9 mouse cellular contexts compared by ENCODE assay signal in genomic region chr14:52010446-52011111, GRCm38 (mm10). TPM values are rescaled to one million over a fixed set of nuclear protein-coding genes. Genes with fewer than 3 reads are reported as not detected.
DNase-seq lines count a peak whose midpoint lies in the region; ATAC-seq and TF ChIP-seq lines count a peak whose summit lies in the region.
"Had no signal": no experiment of that assay in that cellular context is flagged by ENCODE, and none has a peak within 500 bp of the region (broad histone marks: within the 10 kb centered on the region; RNA-seq: fewer than 3 reads in every experiment).

No protein-coding gene starts in this region.

- no peak for DNase-seq in liver, postnatal 0 days
- DNase-seq in cerebellum, adult 9-11 months, result peak; percentile 82
- DNase-seq in kidney, postnatal 36 days, result peak; percentile 87
- DNase-seq in retina, postnatal 7 days (ENCODE audit: low read depth, low spot score), result peak; percentile 73
- no peak for DNase-seq in adrenal gland, adult 8-10 months
- DNase-seq in ovary, postnatal 14 days (ENCODE audit: low spot score), result no peak

- no peak overlapping the region for H3K27ac ChIP-seq in liver, embryonic 12.5 days
- no peak overlapping the region for H3K27ac ChIP-seq in liver, postnatal 0 days (ENCODE audit: low read depth)
- peak overlapping the region; percentile 49 for H3K27ac ChIP-seq in heart, embryonic 16.5 days (ENCODE audit: low read length)

- ATAC-seq in liver, embryonic 12.5 days, result no peak
- ATAC-seq in liver, postnatal 0 days, result no peak
- no peak for ATAC-seq in heart, embryonic 16.5 days (replicated peaks; ENCODE audit: extremely low read depth, insufficient read depth, low FRiP score)

- peaks cover 14% of the 10 kb centered on the region; the same call in 1 of the 2 replicates for H3K27me3 ChIP-seq in liver, embryonic 12.5 days (replicated peaks)
- H3K27me3 ChIP-seq in liver, postnatal 0 days (ENCODE audit: insufficient read depth, low read length), result no peaks in the 10 kb centered on the region
- no peaks in the 10 kb centered on the region for H3K27me3 ChIP-seq in heart, embryonic 16.5 days (ENCODE audit: control insufficient read depth, insufficient read depth, low read length)

- no peak for TF ChIP-seq EP300 in liver, postnatal 0 days (IDR thresholded peaks at IDR 0.05; ENCODE audit: low read depth)

- no peaks in the 10 kb centered on the region for H3K9me3 ChIP-seq in liver, embryonic 12.5 days (replicated peaks)
- no peaks in the 10 kb centered on the region for H3K9me3 ChIP-seq in liver, postnatal 0 days (ENCODE audit: low read length)
- H3K9me3 ChIP-seq in heart, embryonic 16.5 days (replicated peaks; ENCODE audit: control insufficient read depth, low read length), result no peaks in the 10 kb centered on the region

- H3K36me3 ChIP-seq in liver, embryonic 12.5 days, result peaks cover 36% of the 10 kb centered on the region
- peaks cover 27% of the 10 kb centered on the region for H3K36me3 ChIP-seq in liver, postnatal 0 days (replicated peaks; ENCODE audit: insufficient read depth, low read length)
- peaks cover 28% of the 10 kb centered on the region for H3K36me3 ChIP-seq in heart, embryonic 16.5 days (ENCODE audit: control insufficient read depth, insufficient read depth)

- H3K9ac ChIP-seq in liver, embryonic 12.5 days, result no peak overlapping the region
- H3K9ac ChIP-seq in liver, postnatal 0 days (replicated peaks), result no peak overlapping the region
- H3K9ac ChIP-seq in heart, embryonic 16.5 days (ENCODE audit: low read length), result peak overlapping the region; percentile 30

- H3K4me1 ChIP-seq in liver, embryonic 12.5 days, result peaks cover 50% of the 10 kb centered on the region
- peaks cover 14% of the 10 kb centered on the region for H3K4me1 ChIP-seq in liver, postnatal 0 days (ENCODE audit: insufficient read depth)
- H3K4me1 ChIP-seq in heart, embryonic 16.5 days (ENCODE audit: control insufficient read depth, insufficient read depth, low read length), result peaks cover 49% of the 10 kb centered on the region

- no peak for TF ChIP-seq CTCF in liver, postnatal 0 days (IDR thresholded peaks at IDR 0.05; ENCODE audit: low read depth)

- H3K4me3 ChIP-seq in liver, embryonic 12.5 days, result no peak overlapping the region
- H3K4me3 ChIP-seq in liver, postnatal 0 days (ENCODE audit: low read depth, low read length), result no peak overlapping the region
- peak overlapping the region; percentile 7; the same call in 1 of the 2 replicates for H3K4me3 ChIP-seq in heart, embryonic 16.5 days (ENCODE audit: low read length)

- WGBS in liver, embryonic 12.5 days (ENCODE audit: insufficient replicate concordance), result 37% methylated on average over 9 of the region's 9 CpGs
- 47% methylated on average over 9 of the region's 9 CpGs for WGBS in liver, postnatal 0 days (ENCODE audit: insufficient replicate concordance)
- WGBS in heart, embryonic 16.5 days, result 12% methylated on average over 9 of the region's 9 CpGs

- H3K4me2 ChIP-seq in liver, embryonic 12.5 days, result peak overlapping the region; percentile 10; the same call in 1 of the 2 replicates
- no peak overlapping the region for H3K4me2 ChIP-seq in liver, postnatal 0 days (ENCODE audit: low read depth, low read length)
- peak overlapping the region; percentile 38 for H3K4me2 ChIP-seq in heart, embryonic 16.5 days (ENCODE audit: low read depth, low read length)

RNA-seq across cellular contexts. Expression of gene Tmem253, which starts 4.9 kb away (rescaled TPM):
- 0.32 and 0.39 TPM in 2 replicates for polyA plus RNA-seq in liver, embryonic 12.5 days (2016; fragmentation: Nextera tagmentation; extraction: Ambion mirVana)
- 0.23 and 0.31 TPM in 2 replicates for polyA plus RNA-seq in liver, postnatal 0 days (2015; fragmentation: Nextera tagmentation; extraction: Ambion mirVana)
- 0.67 and 1.3 TPM in 2 replicates for polyA plus RNA-seq in heart, embryonic 16.5 days (2015; fragmentation: Nextera tagmentation; extraction: Ambion mirVana)
- 1 to 10 TPM; 1.1 to 2.2 (median 1.6) TPM for total RNA-seq in adrenal gland, adult 8-10 months (2022)

RNA-seq across cellular contexts. Expression of gene Zfp219, which starts 10.0 kb away (rescaled TPM):
- 15.3 and 15.8 TPM in 2 replicates for polyA plus RNA-seq in liver, embryonic 12.5 days (2016; fragmentation: Nextera tagmentation; extraction: Ambion mirVana)
- 8.8 and 9.0 TPM in 2 replicates for polyA plus RNA-seq in liver, postnatal 0 days (2015; fragmentation: Nextera tagmentation; extraction: Ambion mirVana)
- 18.7 and 19.7 TPM in 2 replicates for polyA plus RNA-seq in heart, embryonic 16.5 days (2015; fragmentation: Nextera tagmentation; extraction: Ambion mirVana)
- total RNA-seq in adrenal gland, adult 8-10 months (2022), result 10 to 100 TPM; 52.7 to 86.6 (median 71.6) TPM

RNA-seq across cellular contexts. Expression of gene Arhgef40, which starts 26.1 kb away (rescaled TPM):
- 34.8 and 40.1 TPM in 2 replicates for polyA plus RNA-seq in liver, embryonic 12.5 days (2016; fragmentation: Nextera tagmentation; extraction: Ambion mirVana)
- polyA plus RNA-seq in liver, postnatal 0 days (2015; fragmentation: Nextera tagmentation; extraction: Ambion mirVana), result 5.8 and 7.2 TPM in 2 replicates
- 45.8 and 65.1 TPM in 2 replicates for polyA plus RNA-seq in heart, embryonic 16.5 days (2015; fragmentation: Nextera tagmentation; extraction: Ambion mirVana)
- total RNA-seq in adrenal gland, adult 8-10 months (2022), result 10 to 100 TPM; 40.7 to 74.9 (median 57.2) TPM

RNA-seq across cellular contexts. Expression of gene Olfr221, which starts 31.7 kb away (rescaled TPM):
- polyA plus RNA-seq in liver, embryonic 12.5 days (2016; fragmentation: Nextera tagmentation; extraction: Ambion mirVana), result not detected in 2 replicates
- polyA plus RNA-seq in liver, postnatal 0 days (2015; fragmentation: Nextera tagmentation; extraction: Ambion mirVana), result not detected in 2 replicates
- polyA plus RNA-seq in heart, embryonic 16.5 days (2015; fragmentation: Nextera tagmentation; extraction: Ambion mirVana), result not detected in 2 replicates
- not detected for total RNA-seq in adrenal gland, adult 8-10 months (2022)
- total RNA-seq: layer of hippocampus, adult 18-20 months had no signal

Comparison
In these comparisons a context has a peak if more than half of its experiments do, and no peak if none do; other contexts are left out.
1. DNase-seq: peak in cerebellum, adult 9-11 months (single experiment), kidney, postnatal 36 days (2 of 2) and retina, postnatal 7 days (single experiment); none in liver, postnatal 0 days (single experiment), adrenal gland, adult 8-10 months (single experiment) and ovary, postnatal 14 days (single experiment).